Mouse (Mus musculus): Measurements from ENCODE around the gene Agxt2.
A peak's percentile ranks its signal among the peaks of the same experiment; 100 is the strongest.

Gene Agxt2

DNA sequence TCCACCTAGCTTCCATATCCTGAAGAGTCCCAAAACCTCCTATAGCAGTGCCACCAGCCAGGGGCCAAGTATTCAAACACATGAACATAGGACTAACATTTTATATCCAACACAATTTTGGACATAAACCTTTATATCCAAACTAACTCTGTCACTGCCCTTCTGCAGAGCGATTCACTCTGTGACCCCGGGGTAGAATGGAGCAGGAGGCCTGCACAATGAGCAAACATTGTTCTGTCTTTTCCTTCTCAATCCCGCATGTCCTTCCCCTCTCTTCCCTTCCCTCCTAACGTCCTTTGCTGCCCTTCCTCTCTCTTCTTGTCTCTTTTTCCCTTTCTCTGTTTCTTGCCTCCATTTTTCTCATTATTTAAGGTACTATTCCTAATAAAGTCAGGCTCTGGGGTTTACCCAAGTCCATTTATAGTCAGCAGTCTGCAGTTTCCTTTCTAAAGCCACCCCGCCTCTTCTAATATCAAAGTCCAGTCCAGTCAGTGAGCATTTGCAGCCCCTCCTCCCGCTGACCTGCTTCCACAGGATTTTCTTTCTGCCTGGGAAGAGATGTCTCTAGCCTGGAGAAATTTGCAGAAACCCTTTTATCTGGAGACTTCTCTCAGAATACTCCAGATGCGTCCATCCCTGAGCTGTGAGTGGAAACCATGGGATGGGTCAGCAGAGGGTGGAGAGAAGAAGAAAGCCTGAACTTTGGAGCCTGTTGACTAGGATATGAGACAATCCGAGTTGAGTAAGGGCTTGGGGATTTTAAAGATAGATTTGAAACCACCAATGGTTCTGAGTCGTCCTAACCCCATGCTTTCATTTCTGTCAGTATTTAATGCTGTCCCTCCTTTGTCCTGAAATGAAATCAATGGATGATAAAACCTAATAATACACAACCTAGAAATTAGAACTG is at the start of gene Agxt2:
Agxt2 (plus strand) TSS at position 494 of the 910 bp plus-strand sequence.
- no peak for DNase-seq (ENCODE audit: low spot score)

DNA sequence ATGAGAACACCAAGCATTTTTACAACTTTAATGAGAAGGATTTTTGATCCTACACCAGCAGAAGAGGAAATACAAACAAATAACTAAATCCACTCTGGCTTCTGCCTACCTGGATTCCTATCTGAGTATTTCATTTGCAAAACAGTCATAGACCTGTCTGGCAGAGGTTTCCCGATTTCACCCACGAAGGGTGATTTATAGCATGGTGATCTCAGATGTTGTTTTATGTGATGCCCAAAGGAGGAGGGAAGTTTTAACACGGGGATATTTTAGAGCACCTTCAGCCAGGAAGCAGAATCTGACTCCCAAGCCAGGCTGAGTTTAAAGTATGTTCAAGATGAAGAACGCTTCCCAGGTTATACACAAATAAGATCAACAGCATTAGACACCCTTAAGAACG is 46.5 kb upstream of the Agxt2 start:
- DNase-seq (ENCODE audit: low spot score) = no peak

DNA sequence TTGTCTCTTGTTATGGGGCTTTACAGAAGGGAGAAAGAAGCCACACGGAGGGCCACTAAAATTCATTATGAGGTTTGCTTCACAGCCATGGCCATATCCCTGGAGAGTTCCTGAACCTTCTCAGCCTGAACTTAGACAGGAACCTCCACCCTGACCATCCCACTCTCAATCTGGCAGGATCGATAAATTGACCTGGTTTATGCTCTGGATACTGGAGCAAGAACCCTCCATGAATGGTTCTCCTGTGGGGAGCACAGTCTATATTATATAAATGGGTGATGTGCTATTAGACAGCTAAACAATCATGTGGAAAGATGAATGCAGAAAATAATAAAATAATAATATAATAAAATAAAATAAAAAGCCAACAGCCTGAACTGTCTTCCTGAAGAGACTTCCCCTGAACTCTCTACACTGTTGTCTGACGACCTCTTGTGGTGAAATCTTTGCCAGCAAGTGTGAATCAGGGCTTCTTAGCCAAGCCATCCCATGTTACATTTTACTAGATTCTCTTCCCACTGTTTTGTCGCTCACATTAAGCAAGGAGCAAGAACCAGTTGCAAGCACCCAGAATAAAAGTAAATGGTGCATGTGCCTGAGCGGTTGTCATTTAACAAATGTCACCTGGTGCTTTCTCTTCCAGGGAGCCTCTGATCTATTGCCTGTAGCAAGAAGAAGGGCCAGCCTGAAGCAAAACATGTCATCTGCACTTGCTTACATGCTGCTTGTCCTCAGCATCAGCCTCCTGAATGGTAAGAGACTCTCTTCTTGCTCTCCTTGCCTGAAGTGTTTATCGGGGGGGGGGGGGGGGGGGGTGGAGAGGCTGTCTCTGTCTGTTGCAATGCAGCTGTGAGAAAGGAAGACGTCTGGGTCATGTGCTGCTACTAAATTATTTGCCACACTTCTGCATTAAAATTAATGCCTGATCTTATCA is 44.5 kb upstream of the Agxt2 start:
- DNase-seq (ENCODE audit: low spot score) = no peak

DNA sequence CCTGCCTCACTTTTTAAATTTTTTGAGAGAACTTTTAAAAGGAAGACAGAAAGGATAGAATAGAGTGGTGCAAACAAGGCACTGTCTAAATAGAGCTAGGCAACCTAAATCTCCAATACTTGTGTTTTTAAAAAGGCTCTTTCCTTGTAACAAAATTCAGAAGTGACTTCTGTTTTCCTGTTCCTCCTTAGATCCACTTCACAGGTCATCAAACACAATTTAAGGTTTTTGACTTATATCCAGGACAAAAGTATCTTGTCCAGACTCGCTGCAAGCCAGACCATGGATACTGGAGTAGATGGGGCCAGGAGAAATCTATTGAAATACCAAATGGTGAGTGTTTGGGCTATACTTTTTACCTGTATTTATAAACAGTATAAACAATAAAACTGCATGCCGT is 33.3 kb upstream of the Agxt2 start, which contains the start of gene Gm21973:
Gm21973 (plus strand) TSS at position 301 of the 400 bp plus-strand sequence.
- DNase-seq (ENCODE audit: low spot score) = no peak

DNA sequence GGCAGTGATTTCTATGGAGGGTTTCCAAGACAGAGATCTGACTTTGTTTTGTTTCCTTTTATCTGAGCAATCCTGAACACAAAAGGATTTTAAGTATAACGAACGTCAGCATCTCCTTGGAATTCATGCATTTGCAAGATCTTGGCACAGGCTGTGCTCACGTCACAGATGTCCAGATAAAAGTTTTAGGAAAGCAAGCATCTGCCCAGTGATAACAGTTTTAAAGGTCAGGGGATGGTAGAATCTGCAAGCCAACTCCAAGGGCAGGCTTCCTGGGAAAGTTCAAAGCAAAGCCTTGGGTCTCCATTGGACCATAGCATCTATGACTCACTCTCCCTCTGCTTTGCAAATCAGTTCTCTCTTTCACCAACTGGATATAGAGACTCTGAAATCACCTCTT is 27.7 kb upstream of the Agxt2 start:
- DNase-seq (ENCODE audit: low spot score) = no peak

DNA sequence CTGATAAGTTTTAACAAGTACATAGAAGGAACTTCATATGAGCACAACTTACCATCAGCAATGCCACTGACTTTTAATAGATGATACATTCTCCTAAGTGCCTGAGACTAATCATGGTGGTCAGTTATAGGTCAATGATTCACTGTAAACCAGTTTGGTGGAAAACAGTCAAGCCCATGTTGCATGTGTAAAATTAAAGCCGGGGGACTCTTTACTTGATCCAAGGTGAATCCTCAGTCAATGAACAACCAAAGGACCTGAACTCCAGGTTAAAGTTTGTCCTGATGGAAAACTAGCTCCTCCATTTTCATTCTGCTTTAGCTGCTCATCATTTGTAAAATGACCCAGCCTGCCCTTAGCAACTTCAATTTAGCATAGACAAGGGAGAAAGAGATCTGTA is 25.8 kb upstream of the Agxt2 start:
- no peak for DNase-seq (ENCODE audit: low spot score)

DNA sequence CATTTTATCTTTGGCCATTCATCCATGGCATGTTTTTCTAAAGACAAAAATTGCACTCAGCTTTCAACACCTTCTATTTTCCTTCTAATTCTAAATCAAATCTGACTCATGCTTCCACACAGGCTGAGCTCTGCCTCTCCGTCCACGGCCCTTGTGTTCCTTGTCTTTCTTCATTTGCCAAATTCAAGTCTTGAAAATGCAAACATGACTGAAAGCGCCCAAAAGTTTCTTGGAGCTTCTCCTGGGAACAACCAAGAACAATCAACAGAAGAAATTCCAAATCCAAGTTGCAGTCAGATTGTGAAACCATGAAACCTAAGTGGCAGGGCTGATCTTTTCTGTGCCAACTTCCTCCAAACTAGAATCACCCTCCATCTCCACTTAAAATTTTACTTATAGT is 19.7 kb upstream of the Agxt2 start:
- no peak for DNase-seq (ENCODE audit: low spot score)

DNA sequence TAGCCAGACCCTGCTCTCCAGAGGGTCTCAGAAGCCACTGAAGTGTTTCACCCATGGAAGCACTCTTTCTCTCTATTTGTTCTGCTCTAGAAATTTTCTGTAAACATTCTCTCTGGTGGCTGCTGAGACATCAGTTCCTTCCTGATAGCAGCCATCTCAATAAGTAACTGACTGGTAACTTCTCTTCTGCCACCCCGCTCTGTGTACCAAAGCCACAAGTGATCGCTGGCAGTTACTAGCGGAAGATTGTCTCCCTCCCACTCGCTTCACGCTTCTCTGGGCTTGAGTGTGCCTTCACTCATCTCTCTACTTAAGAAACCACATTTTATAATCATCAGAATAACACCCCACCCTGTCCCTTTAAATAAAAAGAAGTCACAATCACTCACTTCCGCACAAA is 11.3 kb upstream of the Agxt2 start:
- DNase-seq (ENCODE audit: low spot score) = no peak

DNA sequence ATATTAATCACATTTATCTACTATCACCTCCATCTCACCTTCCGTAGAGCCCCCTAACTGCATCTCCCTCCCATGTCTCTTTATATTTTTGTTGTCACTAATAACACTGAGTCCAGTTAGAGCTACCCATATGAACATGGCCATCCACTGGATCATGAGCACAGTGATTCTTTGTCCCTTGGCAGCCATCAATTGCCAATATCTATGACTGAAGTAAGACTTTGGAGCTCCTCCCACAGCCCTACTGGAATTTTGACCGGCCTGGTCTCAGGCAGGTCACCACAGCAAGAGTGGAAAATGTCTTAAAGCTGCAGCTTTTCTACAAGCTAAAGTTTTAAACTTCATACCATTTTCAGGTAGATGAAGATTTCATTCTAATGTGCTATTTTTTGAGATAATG is 8.0 kb downstream of the Agxt2 start:
- no peak for DNase-seq (ENCODE audit: low spot score)

DNA sequence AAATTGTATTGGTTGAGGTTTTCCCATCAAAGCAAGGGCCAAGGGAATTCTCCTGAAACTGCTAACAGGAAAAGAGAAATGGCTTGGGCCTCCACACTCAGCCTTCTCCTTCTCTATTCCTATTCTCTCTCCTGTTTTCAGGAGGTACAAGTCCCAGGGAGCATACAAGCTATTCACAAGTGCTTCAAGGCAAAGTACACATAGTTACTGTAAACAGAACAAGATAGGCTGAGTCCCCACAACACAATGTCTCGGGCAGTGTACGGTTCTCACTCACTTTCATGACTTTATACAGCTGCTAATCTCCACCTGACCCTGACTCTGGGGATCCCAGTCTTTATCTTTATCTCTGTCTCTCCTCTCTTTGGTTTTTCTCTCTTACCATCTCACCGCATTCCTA is 17.1 kb downstream of the Agxt2 start:
- DNase-seq (ENCODE audit: low spot score) = no peak

DNA sequence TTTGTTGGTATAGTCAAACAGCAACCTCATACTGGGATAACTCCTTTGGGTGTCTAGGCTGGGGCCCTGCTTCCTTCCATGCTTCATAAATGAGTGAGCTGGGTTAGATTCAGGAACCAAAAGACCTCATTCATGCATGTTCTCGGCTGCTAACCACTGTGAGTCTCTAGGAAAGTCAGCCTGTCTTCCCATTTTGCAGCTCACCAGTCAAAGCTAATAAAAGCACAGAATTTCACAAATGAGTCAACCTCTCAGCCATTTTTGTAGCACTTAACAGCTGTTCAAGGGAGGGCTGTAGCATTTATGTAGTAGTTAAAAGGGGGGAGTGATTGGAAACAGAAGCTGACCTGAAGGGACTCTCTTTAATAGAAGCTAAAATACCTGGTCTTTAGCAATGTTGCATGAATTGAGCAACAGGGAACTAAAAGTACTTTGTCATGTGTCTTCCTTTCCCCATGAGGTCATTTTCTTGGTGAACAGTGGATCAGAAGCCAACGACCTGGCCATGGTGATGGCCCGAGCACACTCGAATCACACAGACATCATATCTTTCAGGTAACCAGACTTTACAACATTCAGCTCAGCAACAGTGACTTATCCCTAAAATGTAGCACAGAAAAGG is 20.1 kb downstream of the Agxt2 start:
- no peak for DNase-seq (ENCODE audit: low spot score)

DNA sequence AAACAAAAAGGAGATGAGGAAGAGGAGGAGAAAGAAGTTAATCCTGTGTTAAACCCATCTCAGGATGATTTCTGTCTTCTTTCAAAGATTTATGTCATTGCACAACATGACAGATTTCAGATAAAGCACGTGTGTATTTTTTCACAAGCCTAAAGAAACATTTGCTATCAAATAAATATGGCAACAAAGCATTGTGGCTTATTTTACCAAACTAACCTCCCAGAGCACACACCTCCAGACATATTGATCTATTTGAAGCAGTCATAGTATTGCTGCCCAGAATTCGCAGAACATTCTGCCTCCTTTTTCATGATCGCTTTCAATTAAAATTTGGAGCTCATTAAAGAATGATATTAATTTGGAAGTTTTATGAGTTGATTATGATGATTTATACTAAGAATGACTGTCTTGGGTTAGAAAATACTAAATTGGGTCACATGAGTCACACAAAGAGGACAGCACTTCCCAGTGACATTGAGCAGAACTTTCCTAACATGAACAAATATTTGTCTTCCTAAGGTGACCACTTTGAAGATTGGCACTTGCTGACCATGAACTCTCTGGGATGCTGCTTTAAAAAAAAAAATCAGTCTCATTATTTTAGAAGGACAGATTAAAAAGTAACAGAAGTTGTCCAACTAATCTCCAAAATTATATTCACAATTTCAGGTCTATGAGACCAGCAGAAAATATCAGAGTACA is 21.6 kb downstream of the Agxt2 start:
- no peak for DNase-seq (ENCODE audit: low spot score)

DNA sequence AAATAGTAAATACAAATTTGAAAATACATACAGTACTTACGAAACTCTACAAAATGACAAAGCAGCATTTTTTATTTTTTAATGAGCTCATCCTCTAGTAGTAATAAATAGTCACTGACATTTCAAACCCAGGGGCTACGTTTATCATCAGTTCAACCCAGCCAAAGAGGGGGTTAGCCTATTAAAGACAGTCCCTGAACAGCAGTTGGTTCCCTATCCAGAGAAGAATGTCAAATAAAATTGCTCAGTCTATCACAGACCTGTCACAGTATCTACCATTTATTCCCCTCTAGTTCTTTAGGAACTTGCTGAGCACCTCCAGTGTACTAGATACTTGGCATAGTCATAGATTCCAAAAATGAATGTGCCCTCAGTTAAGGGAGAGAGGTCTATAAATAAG is 28.9 kb downstream of the Agxt2 start:
- no peak for DNase-seq (ENCODE audit: low spot score)

DNA sequence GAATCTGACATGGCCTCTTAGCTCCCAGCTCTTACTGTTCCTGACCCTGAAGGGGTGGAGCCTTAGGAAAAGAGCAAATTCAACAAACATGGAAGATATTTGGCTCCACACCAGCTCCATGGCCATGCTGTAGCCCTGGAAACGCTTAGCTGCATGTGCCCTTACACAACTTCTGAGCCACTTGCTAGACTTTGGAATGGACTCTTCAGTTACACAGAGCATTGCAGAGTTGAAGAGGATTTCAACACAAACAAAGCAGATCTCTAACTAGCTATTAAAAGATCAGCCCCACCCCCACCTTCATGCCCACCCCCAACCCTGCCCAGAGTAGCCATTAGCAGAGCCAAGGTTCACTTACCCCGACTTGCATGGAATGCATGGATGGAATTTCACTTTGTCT is 41.5 kb downstream of the Agxt2 start:
- no peak for DNase-seq (ENCODE audit: low spot score)

DNA sequence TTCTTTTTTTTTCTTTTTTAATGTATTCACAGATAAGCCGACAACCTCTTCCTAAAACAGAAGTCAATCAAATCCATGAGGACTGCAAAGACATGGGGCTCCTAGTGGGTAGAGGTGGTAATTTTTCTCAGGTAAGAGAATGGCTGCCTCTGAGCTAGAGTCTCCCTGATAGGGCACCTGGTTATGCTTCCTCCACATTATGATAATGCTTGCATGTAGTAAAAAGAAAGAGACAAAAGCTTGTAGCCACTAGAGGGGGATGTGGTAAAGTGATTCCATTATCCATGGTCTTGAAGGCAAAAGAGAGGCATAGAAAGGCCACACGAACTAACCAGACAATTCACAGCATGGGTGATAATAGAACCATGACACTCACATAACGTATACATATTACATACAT is 42.1 kb downstream of the Agxt2 start:
- peak; percentile 6 for DNase-seq (ENCODE audit: low spot score)

DNA sequence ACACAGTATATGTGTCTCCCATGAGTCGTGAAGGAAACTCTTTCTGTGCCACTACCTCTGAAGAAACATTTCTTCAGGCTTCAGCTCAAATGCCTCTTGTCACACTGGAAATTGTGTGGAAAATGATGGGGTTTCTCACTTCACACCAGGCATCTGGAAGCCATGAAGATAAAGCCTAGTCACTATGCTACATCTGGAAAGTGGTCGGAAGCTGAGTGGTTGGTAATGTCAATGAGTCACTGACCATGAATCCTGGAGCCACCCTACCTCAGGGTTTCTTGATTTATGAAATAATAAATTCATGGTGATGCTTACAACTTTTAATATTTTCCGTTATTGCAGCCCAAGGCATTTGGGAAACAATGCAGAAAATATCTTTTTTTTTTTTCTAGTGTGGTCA is 51.5 kb downstream of the Agxt2 start:
- DNase-seq (ENCODE audit: low spot score) = no peak

DNA sequence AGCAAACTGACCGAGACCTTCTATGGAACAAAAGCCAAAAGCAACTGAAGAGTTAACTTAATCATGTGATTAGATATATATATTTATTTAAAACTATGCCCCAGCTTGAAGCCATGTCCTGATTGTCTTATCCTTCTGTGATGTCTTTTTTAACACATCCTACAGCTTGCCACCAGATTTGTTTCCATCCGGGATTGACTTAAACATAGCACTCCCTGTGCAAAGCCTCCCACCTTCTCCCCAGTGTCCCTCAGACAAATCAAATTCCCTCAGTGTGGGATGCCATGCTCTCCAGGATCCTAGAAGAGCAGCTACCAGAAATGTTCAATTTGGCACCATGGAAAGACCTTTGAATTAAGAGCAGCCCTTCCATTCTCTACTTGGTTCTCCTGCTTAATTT is 52.5 kb downstream of the Agxt2 start:
- no peak for DNase-seq (ENCODE audit: low spot score)

DNA sequence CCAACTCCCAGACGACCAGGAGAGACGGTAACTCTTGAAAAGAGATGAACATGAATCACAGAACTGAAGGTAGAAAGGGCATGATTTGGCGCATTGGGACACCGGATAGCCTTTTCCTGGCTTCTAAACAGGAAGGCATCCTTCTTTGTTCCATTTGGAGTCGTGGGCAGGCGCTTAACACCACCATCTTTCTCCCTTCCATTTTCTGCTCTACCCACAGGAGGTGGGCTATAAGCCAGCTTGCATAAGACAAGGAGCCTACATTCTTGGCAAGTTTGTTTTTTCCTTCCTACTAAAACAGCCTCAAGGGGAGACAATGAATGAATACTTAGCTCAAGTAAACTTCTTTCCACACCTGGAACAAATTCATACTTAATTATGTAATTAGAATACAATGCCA is 55.3 kb downstream of the Agxt2 start:
- DNase-seq (ENCODE audit: low spot score) = no peak

DNA sequence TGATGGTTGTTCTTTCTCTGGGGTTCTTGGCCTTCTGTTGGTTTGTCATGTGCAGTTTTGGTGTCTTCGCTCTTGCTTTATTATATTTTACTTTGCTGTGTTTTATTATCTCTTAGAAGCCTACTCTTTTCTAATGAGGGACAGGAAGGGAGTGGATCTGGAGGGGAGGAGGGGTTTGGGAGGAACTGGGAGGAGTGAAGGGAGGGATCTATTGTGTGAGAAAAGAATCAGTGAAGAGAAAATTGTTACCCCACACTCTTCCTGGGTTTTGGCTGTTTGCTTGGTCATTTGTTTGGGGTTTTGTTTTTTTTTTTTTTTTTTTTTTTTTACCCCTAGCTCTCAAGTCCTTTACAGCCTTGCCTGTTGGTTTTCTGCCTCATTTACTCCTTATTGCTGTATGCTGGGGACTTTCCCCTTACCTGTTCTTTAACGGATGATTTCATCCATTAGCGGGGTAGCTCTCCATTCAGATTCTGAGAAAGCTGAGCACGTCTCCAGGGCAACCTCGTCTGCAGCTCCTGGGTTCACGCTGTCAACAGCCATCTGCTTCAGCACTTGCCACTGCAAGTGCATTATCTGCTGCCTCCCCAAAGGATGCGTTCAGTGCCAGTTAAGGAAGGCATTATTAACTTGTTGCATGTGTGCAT is 62.9 kb downstream of the Agxt2 start:
- no peak for DNase-seq (ENCODE audit: low spot score)

DNA sequence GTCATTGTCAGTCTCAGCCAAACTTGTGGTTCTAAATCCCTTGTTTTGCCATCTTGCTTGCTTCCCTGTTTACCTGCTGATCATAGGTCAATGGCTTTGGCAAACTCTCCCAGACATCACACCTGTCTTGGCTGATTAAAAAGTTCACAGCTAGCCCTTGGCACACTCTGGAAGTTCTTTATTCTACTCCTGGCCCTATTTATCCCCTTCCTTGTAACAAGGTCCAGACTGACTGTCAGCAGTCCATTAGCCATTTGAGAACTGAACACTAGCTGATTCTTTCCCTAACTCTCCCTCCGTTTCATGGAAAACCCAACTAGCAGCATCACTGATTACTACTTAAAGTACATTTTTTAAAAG is 63.4 kb downstream of the Agxt2 start:
- no peak for DNase-seq (ENCODE audit: low spot score)

DNA sequence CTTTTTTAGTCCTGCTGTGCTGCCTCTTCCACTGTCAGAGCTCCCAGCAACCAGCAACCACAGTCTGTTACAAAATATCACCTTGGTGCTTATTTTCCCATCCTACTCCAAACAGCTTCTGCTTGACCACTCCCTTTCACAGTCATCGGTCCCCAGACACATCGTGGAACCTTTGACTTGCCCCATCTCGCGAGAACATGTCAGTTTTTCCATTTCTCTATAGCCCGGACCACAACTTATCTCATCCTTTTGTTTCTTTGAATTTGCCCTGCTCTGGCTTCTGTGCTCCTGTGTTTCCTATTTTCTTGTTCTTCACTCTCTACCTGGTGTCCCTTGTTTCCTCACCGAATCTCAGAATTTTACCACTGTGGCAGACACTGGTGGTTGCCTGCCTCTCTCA is 67.8 kb downstream of the Agxt2 start:
- no peak for DNase-seq (ENCODE audit: low spot score)

Measured in c-Kit-positive CD71-positive TER-119-positive erythroid progenitor cells, embryonic 14.5 days (primary cell).